30 mouse cellular contexts compared by ENCODE assay signal in genomic region chr2:160153781-160154180, GRCm38 (mm10).
DNase-seq lines count a peak whose midpoint lies in the region; ATAC-seq and TF ChIP-seq lines count a peak whose summit lies in the region.
"Had no signal": no experiment of that assay in that cellular context is flagged by ENCODE, and none has a peak within 500 bp of the region (broad histone marks: within the 10 kb centered on the region; RNA-seq: fewer than 3 reads in every experiment).

No protein-coding gene starts in this region.

- H3K27ac ChIP-seq in embryonic facial prominence, embryonic 13.5 days, result no peak overlapping the region
- H3K27ac ChIP-seq in embryonic facial prominence, embryonic 10.5 days (replicated peaks), result no peak overlapping the region
- no peak overlapping the region for H3K27ac ChIP-seq in kidney, embryonic 16.5 days (ENCODE audit: low read length)
- H3K27ac ChIP-seq in lung, embryonic 16.5 days (ENCODE audit: low read length), result no peak overlapping the region
- H3K27ac ChIP-seq in limb, embryonic 14.5 days (replicated peaks; ENCODE audit: low read depth, low read length), result no peak overlapping the region
- H3K27ac ChIP-seq: embryonic facial prominence, embryonic 15.5 days; forebrain, embryonic 12.5 days; heart, embryonic 13.5 days; liver, embryonic 15.5 days; midbrain, embryonic 12.5 days; neural tube, embryonic 12.5 days had no signal

- H3K36me3 ChIP-seq in embryonic facial prominence, embryonic 13.5 days, result no peaks in the 10 kb centered on the region
- no peaks in the 10 kb centered on the region for H3K36me3 ChIP-seq in embryonic facial prominence, embryonic 10.5 days (replicated peaks)
- no peaks in the 10 kb centered on the region for H3K36me3 ChIP-seq in kidney, embryonic 16.5 days (ENCODE audit: insufficient read depth, low read length)
- no peaks in the 10 kb centered on the region for H3K36me3 ChIP-seq in lung, embryonic 16.5 days (ENCODE audit: control insufficient read depth, insufficient read depth, low read length)
- H3K36me3 ChIP-seq in limb, embryonic 14.5 days (ENCODE audit: control insufficient read depth, insufficient read depth, low read length), result no peaks in the 10 kb centered on the region
- H3K36me3 ChIP-seq: embryonic facial prominence, embryonic 15.5 days; forebrain, embryonic 12.5 days; heart, embryonic 13.5 days; liver, embryonic 15.5 days; midbrain, embryonic 12.5 days; neural tube, embryonic 12.5 days had no signal

- H3K27me3 ChIP-seq in embryonic facial prominence, embryonic 13.5 days, result no peaks in the 10 kb centered on the region
- no peaks in the 10 kb centered on the region for H3K27me3 ChIP-seq in embryonic facial prominence, embryonic 10.5 days (replicated peaks; ENCODE audit: low read depth, poor library complexity, severe bottlenecking)
- H3K27me3 ChIP-seq in kidney, embryonic 16.5 days (ENCODE audit: insufficient read depth, low read length), result no peaks in the 10 kb centered on the region
- H3K27me3 ChIP-seq in lung, embryonic 16.5 days (ENCODE audit: control insufficient read depth, insufficient read depth, low read depth, low read length), result no peaks in the 10 kb centered on the region
- no peaks in the 10 kb centered on the region for H3K27me3 ChIP-seq in limb, embryonic 14.5 days (ENCODE audit: control insufficient read depth, insufficient read depth, low read length)
- H3K27me3 ChIP-seq: embryonic facial prominence, embryonic 15.5 days; forebrain, embryonic 12.5 days; heart, embryonic 13.5 days; liver, embryonic 15.5 days; megakaryocyte, embryonic 14.5 days; midbrain, embryonic 12.5 days; neural tube, embryonic 12.5 days had no signal

- no peak overlapping the region for H3K9ac ChIP-seq in embryonic facial prominence, embryonic 13.5 days
- H3K9ac ChIP-seq in kidney, embryonic 16.5 days (replicated peaks; ENCODE audit: low read length), result no peak overlapping the region
- H3K9ac ChIP-seq in lung, embryonic 16.5 days (ENCODE audit: low read length), result no peak overlapping the region
- no peak overlapping the region for H3K9ac ChIP-seq in limb, embryonic 14.5 days (ENCODE audit: low read depth, low read length, severe bottlenecking)
- H3K9ac ChIP-seq: embryonic facial prominence, embryonic 15.5 days; forebrain, embryonic 12.5 days; forebrain, postnatal 0 days; heart, embryonic 13.5 days; liver, embryonic 15.5 days; midbrain, embryonic 12.5 days; neural tube, embryonic 12.5 days had no signal

- H3K4me1 ChIP-seq in embryonic facial prominence, embryonic 13.5 days, result no peaks in the 10 kb centered on the region; the same call in 1 of the 2 replicates
- H3K4me1 ChIP-seq in embryonic facial prominence, embryonic 10.5 days, result peaks cover 4% of the 10 kb centered on the region; the same call in 1 of the 2 replicates
- H3K4me1 ChIP-seq in kidney, embryonic 16.5 days (ENCODE audit: insufficient read depth, low read length), result no peaks in the 10 kb centered on the region
- peaks cover 4% of the 10 kb centered on the region; the same call in 1 of the 2 replicates for H3K4me1 ChIP-seq in lung, embryonic 16.5 days (replicated peaks; ENCODE audit: control insufficient read depth, insufficient read depth, low read length)
- H3K4me1 ChIP-seq in limb, embryonic 14.5 days (ENCODE audit: control insufficient read depth, insufficient read depth, low read length), result no peaks in the 10 kb centered on the region
- H3K4me1 ChIP-seq: liver, embryonic 15.5 days; megakaryocyte, embryonic 14.5 days had no signal

- 46% methylated on average over 6 of the region's 6 CpGs for WGBS in embryonic facial prominence, embryonic 13.5 days
- 74% methylated on average over 6 of the region's 6 CpGs for WGBS in embryonic facial prominence, embryonic 10.5 days
- 32% methylated on average over 6 of the region's 6 CpGs for WGBS in kidney, embryonic 16.5 days
- WGBS in lung, embryonic 16.5 days, result 35% methylated on average over 6 of the region's 6 CpGs
- 39% methylated on average over 6 of the region's 6 CpGs for WGBS in limb, embryonic 14.5 days

- 0 out of 2 replicates have a peak, but pooled peaks have one; percentile 56 for ATAC-seq in embryonic facial prominence, embryonic 13.5 days (ENCODE audit: insufficient number of reproducible peaks, insufficient read depth, low FRiP score, low TSS enrichment, low read depth)
- 0 out of 2 replicates have a peak, but pooled peaks have one; percentile 27 for ATAC-seq in kidney, embryonic 16.5 days (ENCODE audit: low FRiP score, low TSS enrichment)
- peak; percentile 43; the same call in 1 of the 2 replicates for ATAC-seq in lung, embryonic 16.5 days (ENCODE audit: low read depth)
- peak; percentile 57; the same call in 1 of the 2 replicates for ATAC-seq in limb, embryonic 14.5 days (ENCODE audit: low FRiP score, low read depth)
- ATAC-seq: forebrain, postnatal 0 days; hindbrain, embryonic 16.5 days had no signal

- TF ChIP-seq POLR2A in limb, embryonic 14.5 days (IDR thresholded peaks at IDR 0.05; ENCODE audit: borderline replicate concordance, extremely low read depth, insufficient read depth, insufficient read length), result no peak

- H3K4me3 ChIP-seq in embryonic facial prominence, embryonic 13.5 days, result no peak overlapping the region
- H3K4me3 ChIP-seq in embryonic facial prominence, embryonic 10.5 days, result no peak overlapping the region
- H3K4me3 ChIP-seq in kidney, embryonic 16.5 days (ENCODE audit: low read length), result no peak overlapping the region
- no peak overlapping the region for H3K4me3 ChIP-seq in lung, embryonic 16.5 days (ENCODE audit: low read length)
- no peak overlapping the region for H3K4me3 ChIP-seq in limb, embryonic 14.5 days (replicated peaks; ENCODE audit: low read length)
- H3K4me3 ChIP-seq: embryonic facial prominence, embryonic 15.5 days; forebrain, embryonic 12.5 days; heart, embryonic 13.5 days; liver, embryonic 15.5 days; megakaryocyte, embryonic 14.5 days; midbrain, embryonic 12.5 days; myocyte; neural tube, embryonic 12.5 days had no signal

- no peak overlapping the region for H3K4me2 ChIP-seq in embryonic facial prominence, embryonic 13.5 days
- H3K4me2 ChIP-seq in kidney, embryonic 16.5 days (replicated peaks; ENCODE audit: low read depth, low read length), result no peak overlapping the region
- H3K4me2 ChIP-seq in lung, embryonic 16.5 days (ENCODE audit: low read depth, low read length), result no peak overlapping the region
- H3K4me2 ChIP-seq in limb, embryonic 14.5 days (replicated peaks; ENCODE audit: low read depth, low read length, severe bottlenecking), result no peak overlapping the region
- H3K4me2 ChIP-seq: embryonic facial prominence, embryonic 15.5 days; forebrain, embryonic 12.5 days; heart, embryonic 13.5 days; liver, embryonic 15.5 days; midbrain, embryonic 12.5 days; neural tube, embryonic 12.5 days had no signal

- H3K9me3 ChIP-seq in embryonic facial prominence, embryonic 13.5 days, result no peaks in the 10 kb centered on the region
- no peaks in the 10 kb centered on the region for H3K9me3 ChIP-seq in embryonic facial prominence, embryonic 10.5 days
- no peaks in the 10 kb centered on the region for H3K9me3 ChIP-seq in kidney, embryonic 16.5 days (ENCODE audit: low read length)
- H3K9me3 ChIP-seq in lung, embryonic 16.5 days (ENCODE audit: control insufficient read depth, low read length), result no peaks in the 10 kb centered on the region
- no peaks in the 10 kb centered on the region for H3K9me3 ChIP-seq in limb, embryonic 14.5 days (ENCODE audit: control insufficient read depth, low read length)
- H3K9me3 ChIP-seq: embryonic facial prominence, embryonic 15.5 days; forebrain, embryonic 12.5 days; heart, embryonic 13.5 days; liver, embryonic 15.5 days; midbrain, embryonic 12.5 days; neural tube, embryonic 12.5 days had no signal

- no peak for DNase-seq in embryonic facial prominence, embryonic 10.5 days (ENCODE audit: low spot score)
- no peak for DNase-seq in kidney, postnatal 36 days
- no peak for DNase-seq in lung, postnatal 36 days
- peak; percentile 66 for DNase-seq in limb, embryonic 14.5 days (ENCODE audit: low spot score)
- DNase-seq in heart, postnatal 4 days, result no peak
- DNase-seq: adrenal gland, postnatal 14 days; cerebellum, adult 11 months; cerebellum, adult 9-10 months; cerebellum, postnatal 36 days; forebrain, postnatal 0 days; heart, postnatal 10 days; kidney, adult 9 months; left cerebral cortex, postnatal 4 days; lung, postnatal 4 days; right cerebral cortex, adult 18-20 months; spleen, adult 18-20 months; thymus, adult 2 months; thymus, postnatal 36 days had no signal
